Mouse (Mus musculus) cerebellum, postnatal 36 days (tissue): ENCODE measurements at regions not wholly inside any gene's neighbourhood (a gene's known extent, or its start where the extent isn't known, plus 50 kb on each side); places are given as distances from the start of the nearest gene placed in this dataset.
A peak's percentile ranks its signal among the peaks of the same experiment; 100 is the strongest.

Experiments
- DNase-seq, 2 experiments: peaks; one replicate each; pipeline ENCODE4 v3.0.0; 2021 to 2022; ENCODE audit warnings: mixed read lengths in 2 of 2

DNA sequence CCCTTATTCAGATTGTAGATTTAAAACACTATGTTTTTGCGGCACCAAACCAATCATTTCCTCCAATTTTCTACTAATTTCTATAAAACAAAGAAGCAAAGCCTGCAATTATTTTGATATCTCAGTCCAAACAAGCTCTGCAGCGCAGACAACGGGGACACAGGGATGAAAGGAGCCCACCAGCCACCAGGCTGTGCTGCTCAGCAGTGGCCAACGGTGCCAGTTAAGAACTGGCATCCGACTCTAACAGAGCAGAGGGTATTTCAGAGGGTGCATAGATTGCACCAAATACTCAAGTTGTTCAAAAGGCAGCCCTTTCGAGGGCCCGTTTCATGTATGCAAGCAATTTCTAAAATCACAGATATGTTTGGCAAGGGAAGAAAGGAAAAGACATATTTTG lies 278.5 kb upstream of the Sash1 start:
- no peak for DNase-seq

DNA sequence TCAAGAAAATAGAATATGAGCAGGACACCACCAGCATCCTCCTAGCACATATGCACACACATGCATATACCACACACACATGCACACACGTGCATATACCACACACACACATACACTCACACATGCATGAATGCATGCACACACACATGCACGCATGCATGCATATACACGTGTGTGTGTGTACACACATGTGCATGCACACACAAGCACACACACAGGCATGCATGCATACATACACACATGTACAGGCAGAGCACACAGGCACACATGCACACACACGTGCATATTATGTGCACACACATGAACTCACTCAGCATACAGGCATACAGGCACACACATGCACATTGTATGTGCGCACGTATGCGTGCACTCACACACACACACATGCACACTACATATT lies 275.7 kb upstream of the Sash1 start:
- DNase-seq: no peak

DNA sequence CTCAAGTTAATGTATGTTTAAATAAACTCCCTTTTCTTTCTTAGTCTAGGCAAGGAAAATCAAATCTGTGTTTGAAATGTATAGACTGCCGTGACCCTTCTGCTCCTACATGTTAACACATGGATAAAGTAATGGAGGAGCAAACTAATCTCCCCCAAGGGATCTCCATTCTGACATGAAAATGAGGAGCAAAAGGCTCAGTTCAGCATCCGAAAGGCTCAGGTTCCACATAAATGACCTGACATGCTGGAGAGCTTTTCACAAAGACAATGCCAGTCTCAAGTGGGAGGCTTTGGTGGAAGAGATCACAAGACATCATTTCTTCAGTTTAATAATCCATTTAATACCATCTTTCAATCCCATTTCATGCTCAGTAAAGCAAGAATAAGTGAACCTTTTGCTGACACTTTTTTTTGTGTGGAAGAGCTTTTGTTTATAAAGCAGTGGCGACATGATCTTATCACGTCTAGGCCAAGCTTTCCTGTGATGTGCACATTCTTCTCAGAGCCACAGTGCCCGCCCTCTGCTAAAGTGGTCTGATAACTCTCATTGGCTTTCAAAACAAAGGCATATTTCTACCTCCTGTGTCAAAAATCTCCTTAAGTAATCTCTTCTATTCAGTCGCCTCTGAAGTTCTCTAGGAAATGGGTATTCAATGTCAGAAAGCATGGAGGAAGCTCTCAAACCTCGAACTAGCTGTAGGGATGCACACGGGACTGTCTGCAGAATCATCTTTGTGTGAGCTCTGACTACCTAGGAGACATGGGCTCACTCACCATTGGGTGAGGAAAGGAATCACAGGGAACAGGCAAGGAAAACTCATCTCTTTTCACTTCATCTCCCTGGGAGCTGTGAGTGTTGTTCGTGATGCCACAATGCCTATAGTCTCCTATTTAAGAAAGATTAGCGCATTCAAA lies 271.7 kb upstream of the Sash1 start:
- DNase-seq: no peak

DNA sequence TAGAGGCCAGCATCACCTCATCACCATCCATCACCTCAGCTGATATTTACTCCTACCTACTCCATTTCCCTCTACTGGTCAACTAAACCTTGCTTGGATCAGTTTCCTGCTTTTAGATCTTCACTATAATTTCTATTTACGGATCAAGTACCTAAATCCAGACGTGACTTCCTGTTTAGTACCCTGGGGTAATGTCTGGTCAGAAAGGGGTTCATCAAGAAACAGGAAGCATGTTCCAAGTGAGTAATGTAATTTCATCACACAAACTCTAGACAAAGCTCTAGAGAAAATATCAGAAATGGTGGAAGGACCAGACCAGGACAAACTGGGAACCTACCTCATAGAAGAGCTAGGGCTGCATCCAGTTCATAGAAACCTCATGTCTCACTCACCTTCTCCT lies 250.2 kb upstream of the Sash1 start:
- DNase-seq: no peak

DNA sequence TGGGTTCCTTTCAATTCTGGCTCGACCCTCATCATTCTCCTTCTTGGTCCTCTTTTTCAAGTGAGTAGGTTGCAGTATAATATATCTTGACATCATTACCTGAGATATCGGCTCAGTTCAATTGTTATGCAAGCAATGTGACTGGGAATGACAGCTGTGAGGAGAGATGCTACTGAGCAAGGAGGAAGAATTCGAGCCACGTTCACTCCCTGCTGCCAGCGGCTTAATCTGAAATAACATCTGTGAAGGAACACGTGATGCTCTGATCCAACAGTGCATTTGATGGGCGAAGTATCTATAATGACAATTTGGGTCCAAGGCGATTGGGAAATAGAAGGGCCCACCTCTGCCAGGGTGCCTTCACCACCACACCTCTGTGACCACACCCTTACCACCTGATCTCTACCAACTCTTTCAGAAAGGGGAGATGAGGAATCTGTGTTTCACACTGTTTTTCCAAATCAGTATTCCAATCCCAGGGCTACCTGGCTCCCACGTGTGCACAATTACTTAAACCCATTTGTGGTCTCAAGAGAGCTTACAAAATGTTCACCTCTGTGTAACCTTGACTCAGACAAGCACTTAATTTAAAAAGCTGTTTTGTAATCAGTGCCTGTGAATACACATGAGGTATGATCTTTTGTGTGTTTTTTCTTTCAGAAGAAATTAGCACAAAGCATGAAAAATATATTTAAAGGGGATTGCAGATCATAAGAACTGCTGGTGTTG lies 248.6 kb upstream of the Sash1 start:
- no peak for DNase-seq

DNA sequence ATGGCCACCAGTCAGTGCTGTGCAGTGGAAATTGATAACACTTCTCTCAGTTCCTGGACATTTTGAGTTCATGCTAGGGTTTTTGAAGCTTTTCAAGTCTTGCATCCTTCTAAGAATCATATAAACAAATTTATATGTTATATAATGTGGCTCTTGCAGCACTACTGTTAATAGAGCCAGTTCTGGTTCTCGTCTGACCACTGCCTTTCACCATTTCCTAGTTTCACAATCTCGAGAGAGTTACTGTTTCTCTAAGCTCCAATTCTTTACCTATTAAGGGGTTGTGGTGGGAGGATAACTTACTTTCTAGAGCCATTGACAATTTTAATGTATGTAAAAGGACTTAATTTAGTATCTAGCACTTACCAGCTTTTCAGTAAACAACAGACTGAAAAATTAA lies 244.2 kb upstream of the Sash1 start:
- DNase-seq: no peak

DNA sequence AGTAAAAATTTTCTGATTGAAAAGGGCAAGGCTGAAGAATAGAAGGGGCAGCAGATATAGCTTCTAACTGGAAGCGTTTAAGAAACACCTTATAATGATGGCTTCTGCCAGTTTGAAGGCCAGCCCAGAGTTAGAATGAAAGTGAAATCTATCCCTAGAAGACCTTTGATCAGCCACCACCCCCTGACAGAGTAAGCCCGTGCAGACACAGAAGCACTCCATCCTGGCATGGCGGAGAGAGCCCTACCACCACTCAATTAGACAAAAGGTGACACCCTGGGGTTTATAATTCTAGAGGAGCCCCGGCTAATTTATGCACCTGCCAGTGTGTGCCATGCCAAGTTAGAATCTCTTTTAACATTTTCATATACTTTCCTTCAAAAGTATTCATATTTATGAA lies 233.4 kb upstream of the Sash1 start:
- DNase-seq: no peak

DNA sequence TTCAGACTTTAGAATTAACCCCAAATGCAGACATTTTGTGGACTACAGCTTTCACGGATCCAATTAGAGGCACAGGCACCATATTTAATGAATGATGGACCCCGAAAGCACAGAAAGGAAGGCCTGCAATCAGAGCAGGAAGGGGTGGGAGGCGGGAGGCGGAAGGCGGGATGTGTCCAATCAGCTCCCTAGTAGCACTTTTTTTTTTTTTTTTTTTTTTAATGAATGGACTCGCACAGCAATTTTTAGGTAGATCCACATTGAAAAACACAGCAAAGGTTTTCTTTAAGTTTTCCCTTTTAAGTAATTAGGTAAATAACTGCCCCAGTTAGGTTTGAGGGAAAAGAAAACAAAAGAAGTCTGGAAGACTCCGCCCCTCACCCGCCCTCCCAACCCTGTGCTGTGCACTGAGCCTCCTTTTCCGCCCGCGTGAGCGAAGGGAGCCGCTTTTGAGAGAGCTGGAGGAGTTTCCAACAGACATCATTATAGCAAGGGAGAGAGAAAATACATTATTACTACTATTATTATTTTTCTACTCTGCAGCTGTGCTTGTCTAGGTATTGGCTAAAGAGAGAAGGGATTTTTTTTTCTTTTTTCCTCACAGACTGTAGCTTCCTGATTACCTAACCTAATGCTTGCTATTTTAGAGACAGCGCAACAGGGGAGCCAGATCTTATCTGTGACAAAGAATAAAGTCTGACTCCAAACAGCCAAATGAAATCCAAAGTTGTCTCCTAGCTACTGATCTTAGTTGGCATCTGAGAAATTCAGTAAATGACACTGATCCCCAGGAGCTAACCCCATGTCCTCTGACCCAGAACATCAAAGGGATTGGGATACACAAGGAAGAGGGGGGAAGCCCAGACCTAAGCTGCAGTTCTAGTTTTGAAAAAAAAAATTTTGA lies 232.0 kb upstream of the Sash1 start:
- DNase-seq: peak; percentile 10 to 17

DNA sequence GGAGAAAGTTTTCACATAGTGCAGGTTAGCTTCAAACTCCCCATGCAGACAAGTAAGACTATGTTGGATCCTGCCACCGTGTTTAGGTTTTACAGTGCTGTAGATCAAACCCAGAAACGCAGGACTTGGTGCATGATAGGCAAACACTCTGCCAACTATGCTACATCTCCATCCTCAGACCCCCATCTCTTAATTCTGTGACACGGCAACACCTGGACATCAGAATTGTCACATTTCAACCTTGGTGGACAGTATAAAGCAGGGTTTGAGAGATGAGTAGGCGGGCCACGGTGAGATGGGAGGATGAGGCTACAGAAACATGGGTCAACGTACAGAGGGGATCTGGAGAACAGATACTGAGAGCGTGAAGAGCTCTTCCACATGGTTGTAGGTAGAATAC lies 231.3 kb upstream of the Sash1 start:
- peak in 1 of 2 experiments; percentile 7 for DNase-seq

DNA sequence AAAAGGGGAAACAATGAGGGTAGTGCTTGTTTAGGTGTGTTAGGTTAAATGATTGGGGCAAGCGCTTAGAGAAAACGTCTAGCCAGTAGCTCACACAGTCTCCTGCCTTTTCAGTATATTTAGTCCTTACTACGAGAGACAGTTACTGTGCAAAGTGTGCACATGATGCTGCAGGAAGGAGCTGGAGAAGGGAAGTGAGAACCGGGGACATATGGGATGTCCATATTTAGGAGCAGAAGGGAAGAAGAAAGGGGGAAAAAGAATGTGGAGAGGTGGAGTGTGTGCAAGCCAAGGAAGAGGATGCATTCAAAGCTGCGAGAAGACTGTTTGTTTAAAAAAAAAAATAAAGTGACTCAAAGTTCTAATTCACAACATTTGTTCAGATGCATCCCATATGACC lies 227.8 kb upstream of the Sash1 start:
- no peak for DNase-seq

DNA sequence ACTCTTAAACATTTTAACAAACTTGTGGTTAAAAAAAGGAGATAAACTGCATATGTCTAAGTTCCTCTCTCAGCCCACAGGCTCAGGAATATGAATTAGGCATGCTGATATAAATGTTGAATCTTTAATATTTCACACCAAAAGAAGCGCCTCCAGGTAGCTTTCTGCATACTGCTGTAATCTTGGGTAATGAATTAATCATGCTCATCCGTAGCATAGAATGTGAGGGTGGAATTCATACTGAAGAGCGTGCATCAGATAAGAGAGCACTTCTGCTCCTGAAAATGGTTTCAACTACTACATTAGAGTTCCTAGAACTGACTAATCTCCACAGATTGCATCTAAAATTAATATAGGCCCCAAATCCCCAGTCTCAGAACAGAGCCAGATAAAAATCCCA lies 225.2 kb upstream of the Sash1 start:
- DNase-seq: no peak

DNA sequence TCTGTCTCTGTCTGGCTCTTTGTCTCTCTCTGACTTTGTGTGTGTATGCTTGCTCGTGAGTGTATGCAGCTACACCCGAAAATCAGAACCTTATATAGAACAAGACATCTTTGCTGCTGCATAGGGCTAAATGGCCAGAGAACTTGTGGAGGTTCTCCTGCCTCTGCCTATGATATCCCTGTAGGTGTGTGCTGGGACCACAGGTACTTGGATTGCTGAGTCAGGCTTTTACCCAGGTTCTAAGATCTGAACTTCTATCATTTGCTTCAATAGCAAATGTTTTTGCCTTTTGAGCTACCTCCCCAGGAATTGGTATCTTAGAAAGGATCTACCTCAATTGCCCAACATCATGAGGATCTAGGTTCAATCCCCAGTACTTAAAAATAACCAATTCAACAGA lies 210.3 kb upstream of the Sash1 start:
- DNase-seq: no peak

DNA sequence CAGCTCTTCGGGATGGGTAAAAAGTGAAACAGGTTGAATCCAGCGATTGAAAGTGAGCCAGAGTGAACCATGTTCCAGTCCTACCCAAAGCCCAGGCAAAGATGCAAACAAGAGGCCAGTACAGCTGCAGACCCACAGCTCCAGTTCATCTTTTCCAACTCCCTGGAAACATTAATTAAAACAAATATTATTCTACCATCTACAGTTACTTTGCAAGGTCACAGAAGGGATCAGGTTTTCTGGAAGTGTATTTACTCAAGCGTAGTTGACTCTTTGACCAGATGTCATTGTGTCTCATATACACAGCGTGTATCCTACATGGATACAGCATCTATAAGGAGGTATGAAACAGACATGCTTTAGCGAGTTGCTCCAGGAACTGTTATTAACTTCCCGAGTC lies 209.3 kb upstream of the Sash1 start:
- DNase-seq: no peak

DNA sequence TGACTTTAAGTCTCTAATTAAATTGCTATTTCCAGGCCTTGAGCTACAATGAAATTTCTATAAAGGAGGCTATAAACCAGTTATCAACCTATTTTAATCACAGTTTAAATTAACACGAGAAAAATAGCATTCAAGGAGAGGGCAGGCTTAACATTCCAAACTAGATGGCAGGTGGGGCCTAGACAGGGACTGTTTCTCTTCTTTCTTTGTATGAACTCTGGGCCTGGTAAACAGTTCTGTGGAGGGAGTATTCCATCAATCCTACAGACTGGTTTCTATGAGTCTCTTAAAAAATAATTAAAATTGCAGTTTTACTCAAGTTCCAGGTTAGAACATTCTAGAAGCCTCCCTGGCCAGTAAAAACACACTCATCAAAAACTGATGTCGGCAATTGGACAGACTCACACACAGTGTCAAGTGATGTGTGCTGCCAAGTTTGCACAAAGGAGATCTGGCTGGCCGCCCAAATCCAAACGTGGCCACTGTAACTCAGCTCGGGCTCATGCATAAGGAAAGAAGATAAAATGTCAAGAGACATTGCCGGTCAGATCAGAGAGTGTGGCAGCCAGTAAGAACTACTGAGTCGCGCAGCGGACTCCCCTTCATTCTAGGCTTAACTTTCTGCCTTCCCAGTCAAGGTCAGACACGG lies 206.5 kb upstream of the Sash1 start:
- DNase-seq: peak; percentile 57 to 61

DNA sequence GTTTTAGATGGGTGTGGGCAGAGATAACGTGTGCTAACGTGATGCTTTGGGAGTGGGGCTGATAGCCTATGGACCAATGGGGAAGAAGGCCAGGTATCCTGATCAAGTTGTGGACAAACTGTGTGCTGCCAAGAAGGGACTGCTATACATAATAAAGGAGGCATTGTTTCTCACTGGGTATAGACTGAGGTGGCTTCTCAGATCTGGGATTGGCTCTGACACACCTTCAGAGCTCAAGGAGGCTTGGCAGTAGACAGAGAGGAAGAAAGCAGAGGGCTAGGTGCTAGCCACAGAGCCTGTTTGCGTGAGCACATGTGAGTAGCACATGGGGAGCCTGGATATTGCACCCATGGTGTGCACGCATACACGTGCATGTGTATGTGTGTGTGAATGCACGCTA lies 205.1 kb upstream of the Sash1 start:
- no peak for DNase-seq

DNA sequence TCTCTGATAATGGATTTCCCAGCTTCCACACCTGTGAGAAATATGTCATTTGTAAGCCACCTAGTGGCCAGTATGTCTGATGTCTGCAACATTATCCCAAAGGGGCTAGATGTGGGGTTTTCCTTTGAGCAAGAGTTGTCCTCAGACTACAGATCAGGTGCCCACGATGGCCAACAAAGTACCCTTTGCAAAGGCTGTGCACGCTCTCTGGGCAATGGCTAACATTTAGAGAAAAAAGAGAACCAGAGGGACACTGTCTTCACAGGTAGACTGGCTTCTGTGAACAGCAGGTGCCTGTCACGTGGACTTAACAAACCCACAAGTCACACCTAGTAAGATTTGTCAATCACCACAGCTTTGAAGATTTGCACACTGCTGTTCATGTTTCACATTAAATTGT lies 202.0 kb upstream of the Sash1 start:
- no peak for DNase-seq

DNA sequence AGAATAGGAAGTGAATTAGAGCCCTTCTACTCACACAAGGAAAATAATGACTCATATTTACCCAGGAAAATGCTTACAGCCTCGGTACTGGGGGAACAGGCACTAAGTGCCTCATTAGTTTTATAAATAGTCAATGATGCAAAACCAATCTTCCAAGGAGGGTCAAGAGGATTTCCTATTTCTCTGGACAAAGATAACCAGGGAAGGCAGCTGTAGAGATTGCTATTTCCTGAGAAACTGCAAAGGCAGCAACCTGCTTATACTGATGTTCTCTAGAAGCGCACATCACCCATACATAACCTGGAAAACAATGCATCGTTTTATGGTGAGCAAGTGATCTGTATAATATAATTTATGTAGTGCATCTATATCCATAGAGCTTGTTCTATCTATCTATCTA lies 201.3 kb upstream of the Sash1 start:
- no peak for DNase-seq

DNA sequence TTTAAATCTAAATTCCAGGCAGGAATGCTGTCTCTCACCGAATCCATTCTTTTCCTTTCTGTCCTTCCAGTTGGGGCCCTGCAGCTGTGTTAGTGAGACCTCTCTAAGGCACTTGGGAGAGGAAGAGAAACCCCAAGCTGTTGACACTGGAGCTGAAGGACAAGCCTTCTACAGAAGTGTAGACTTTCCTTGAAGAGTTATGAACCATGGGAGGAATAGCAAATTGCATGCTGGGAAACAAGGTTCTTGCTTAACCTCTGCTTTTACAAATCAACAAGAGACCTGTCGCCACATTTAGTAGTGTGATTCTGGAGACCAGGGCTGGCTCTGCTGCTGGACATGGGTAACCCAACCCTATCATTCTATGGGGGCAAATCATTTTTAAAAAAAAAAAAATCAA lies 200.8 kb upstream of the Sash1 start:
- DNase-seq: no peak

DNA sequence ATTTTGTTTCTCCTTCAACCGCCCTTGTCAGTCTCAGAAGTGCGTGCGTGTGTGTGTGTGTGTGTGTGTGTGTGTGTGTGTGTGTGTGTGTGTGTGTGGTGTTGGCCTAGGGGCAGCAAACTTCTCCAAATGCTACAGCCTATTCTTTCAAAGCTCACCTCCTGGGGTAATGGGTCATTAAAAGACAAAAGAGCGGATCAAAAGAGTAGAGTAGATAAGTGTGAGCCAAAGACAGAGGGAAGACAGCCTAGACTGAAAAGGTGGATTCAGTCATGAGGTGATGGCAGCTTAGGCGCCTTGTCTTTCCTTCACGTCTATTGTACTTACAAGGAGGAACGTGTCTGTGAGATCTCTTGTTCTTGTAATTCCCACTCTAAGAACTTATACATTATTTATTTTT lies 199.6 kb upstream of the Sash1 start:
- no peak for DNase-seq

DNA sequence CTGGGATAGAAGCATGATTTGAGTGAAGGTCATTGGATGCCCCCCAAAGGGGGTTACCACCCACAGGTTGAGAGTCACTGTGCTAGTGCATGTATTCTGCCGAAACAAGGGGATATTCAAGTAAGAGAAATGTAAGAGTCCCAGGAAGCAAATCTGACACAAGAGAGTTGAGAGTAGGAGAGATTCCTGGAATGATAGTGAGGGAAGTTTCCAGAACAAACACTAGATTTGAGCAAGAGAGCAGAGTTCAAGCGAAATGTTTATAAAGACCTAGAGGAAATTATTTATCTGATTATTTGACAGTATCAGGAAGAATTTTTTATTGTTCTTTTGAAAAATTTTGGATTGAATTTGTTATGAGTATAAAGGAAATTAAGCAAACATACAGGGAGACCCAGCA lies 189.0 kb upstream of the Sash1 start:
- DNase-seq: no peak

DNA sequence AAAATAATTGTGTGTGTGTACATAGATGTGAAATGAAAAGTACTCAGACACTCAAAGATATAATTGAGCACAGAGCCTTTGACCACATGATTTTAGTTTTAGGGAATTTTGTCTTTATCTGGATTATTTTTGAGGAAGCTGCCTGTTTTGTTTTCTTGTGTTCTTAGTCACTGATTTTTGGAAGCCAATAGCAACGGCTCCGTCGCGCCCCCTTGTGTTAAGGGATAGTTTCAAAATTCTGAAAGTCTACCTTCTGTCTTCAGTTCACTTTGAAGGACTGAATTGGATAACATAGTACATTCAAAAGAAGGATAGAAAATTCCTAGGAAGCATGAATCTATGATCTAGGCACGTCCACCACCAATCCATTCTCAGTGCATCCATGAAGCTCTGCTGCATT lies 185.8 kb upstream of the Sash1 start:
- peak; percentile 26 to 27 for DNase-seq

DNA sequence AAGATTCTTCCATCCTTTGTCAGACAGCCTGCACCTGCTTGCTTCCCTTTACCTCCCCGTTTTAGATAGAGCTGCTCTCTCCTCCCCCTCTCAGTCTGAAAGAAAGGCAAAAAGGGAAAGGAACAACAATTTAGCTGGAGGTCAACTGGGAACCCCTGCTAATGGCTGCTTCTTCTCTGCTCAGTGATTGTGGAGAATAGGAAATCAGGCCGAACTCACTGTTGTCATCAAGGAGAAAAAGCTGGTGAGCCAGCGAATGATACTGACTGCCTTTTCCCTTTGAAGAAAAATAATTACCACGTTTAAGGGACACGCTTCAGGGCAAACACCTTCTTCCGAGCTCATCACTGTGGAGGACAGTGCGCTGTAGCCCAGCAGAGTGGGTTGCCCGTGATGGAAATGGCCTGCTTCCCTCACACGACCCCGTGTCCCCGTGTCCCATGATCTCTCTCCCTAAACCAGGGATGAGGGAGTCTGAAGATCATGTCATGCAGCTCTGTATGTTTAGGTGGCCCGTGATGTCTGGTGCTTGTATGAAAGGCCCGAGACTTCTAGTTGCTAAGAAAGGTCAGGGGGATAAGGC lies 183.8 kb upstream of the Sash1 start:
- DNase-seq: no peak
